Mouse (Mus musculus) ES-Bruce4 (cell line): ENCODE measurements around the gene E130308A19Rik. TPM values are rescaled to one million over a fixed set of nuclear protein-coding genes. Genes with fewer than 3 reads are reported as not detected.

Experiments used
- H3K27ac ChIP-seq: 2 replicates; pipeline ENCODE4 v1.5.1; 2012; ENCODE audit warnings: low read length, inconsistent platforms; ENCODE audit not compliant: insufficient read depth
- H3K27me3 ChIP-seq: 2 replicates; pipeline ENCODE4 v1.6.1; 2012; ENCODE audit warnings: mild to moderate bottlenecking, low read length, inconsistent platforms; ENCODE audit not compliant: control insufficient read depth, poor library complexity, insufficient read depth, severe bottlenecking
- H3K36me3 ChIP-seq: 2 replicates; pipeline ENCODE4 v1.6.1; 2012; ENCODE audit warnings: inconsistent platforms, mild to moderate bottlenecking, low read length, moderate library complexity; ENCODE audit not compliant: control insufficient read depth, poor library complexity, insufficient read depth, severe bottlenecking
- H3K4me1 ChIP-seq: one replicate; pipeline ENCODE4 v1.8.1; 2011; ENCODE audit warnings: low read length; ENCODE audit not compliant: control insufficient read depth, insufficient read depth
- H3K4me3 ChIP-seq: 2 replicates; pipeline ENCODE4 v1.5.1; 2011; ENCODE audit warnings: low read depth, mild to moderate bottlenecking, low read length
- H3K9ac ChIP-seq: 2 replicates; pipeline ENCODE4 v1.6.1; 2012; ENCODE audit warnings: low read depth, mild to moderate bottlenecking, inconsistent platforms; ENCODE audit not compliant: poor library complexity, severe bottlenecking
- H3K9me3 ChIP-seq: replicated peaks from 2 replicates; pipeline ENCODE4 v1.6.1; 2012; ENCODE audit warnings: mild to moderate bottlenecking, low read length, inconsistent platforms; ENCODE audit not compliant: control insufficient read depth, poor library complexity, insufficient read depth, severe bottlenecking
- CTCF ChIP-seq: IDR thresholded peaks from one replicate; pipeline ENCODE4 v1.8.1; 2011; ENCODE audit warnings: low read depth, low read length
- EP300 ChIP-seq: IDR thresholded peaks from 2 replicates; pipeline ENCODE4 v1.6.1; 2011; ENCODE audit warnings: low read depth, low read length; ENCODE audit not compliant: insufficient read depth
- POLR2A ChIP-seq: IDR thresholded peaks from one replicate; pipeline ENCODE4 v1.8.1; 2011; ENCODE audit warnings: low read length; ENCODE audit not compliant: insufficient read depth
- polyA plus RNA-seq: library from polyadenylated mRNA; stranded (reverse); fragments of >200 nt; gene quantifications from 2 replicates; pipeline ENCODE4 v1.2.4, GENCODE M21; 2011; ENCODE audit warnings: low read depth; ENCODE audit not compliant: missing spikeins, insufficient read depth, insufficient read length

The E130308A19Rik gene
- polyA plus RNA-seq, 1 experiment = 16.3 TPM

DNA sequence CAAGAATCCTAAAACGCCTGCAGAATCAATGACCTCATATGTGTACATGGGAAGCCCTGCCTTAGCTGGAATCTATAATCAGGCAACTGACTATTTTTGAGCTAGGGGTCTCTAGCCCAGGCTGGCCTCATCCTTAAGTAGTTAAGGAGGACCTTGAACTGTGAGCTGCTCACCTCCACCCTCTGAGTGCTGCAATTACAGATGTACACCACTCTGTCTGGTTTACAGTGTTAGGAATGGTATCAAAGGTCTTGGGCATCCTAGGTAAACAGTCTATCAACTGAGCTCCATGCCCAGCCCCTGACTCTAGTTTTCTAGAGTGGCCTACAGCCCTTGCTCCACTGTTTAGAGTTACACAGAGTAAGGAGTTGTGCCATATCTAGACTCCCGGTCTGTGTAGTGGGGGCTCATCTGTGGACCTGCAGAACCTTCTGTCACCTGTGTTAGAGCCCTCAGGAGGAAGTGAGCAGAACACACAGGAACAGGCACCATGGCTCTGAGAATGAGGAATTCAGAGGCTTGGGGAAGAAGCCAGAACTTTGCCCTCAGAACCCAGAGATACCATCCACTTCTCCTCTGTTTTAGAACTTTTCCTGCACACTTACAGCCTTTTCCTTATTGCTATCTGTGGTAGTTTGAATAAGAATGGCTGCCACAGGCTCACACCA lies 169.9 kb downstream of the E130308A19Rik start:
- H3K9me3 ChIP-seq = no peaks in the 10 kb centered on the region
- H3K4me3 ChIP-seq = no peak overlapping the region
- H3K36me3 ChIP-seq = no peaks in the 10 kb centered on the region
- H3K27ac ChIP-seq = no peak overlapping the region
- H3K9ac ChIP-seq = no peak overlapping the region
- no peaks in the 10 kb centered on the region for H3K4me1 ChIP-seq
- no peak for TF ChIP-seq POLR2A
- TF ChIP-seq EP300 = no peak
- no peak for TF ChIP-seq CTCF
- H3K27me3 ChIP-seq = no peaks in the 10 kb centered on the region

DNA sequence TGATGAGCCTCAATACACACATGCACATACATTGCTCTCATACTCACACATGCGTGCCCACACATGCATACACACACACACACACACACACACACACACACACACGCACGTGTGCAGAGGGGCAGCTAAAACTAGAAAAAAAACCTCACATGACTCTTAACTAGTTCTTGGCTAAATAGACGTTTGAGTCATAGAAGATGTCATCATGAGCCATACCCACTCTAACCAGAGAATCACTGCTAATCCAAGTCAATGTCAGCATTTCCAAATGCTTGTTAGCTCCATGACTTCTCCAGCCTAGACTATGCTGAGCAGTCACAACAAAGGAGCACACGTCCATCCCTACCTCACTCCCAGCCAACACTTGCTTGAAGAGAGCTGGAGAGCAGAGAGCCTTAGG lies 174.2 kb downstream of the E130308A19Rik start:
- no peak overlapping the region for H3K4me3 ChIP-seq
- no peak overlapping the region for H3K9ac ChIP-seq
- H3K9me3 ChIP-seq = no peaks in the 10 kb centered on the region
- H3K4me1 ChIP-seq = no peaks in the 10 kb centered on the region
- H3K27me3 ChIP-seq = no peaks in the 10 kb centered on the region
- TF ChIP-seq CTCF (no peak), EP300 (no peak), POLR2A (no peak)
- no peaks in the 10 kb centered on the region for H3K36me3 ChIP-seq
- no peak overlapping the region for H3K27ac ChIP-seq

DNA sequence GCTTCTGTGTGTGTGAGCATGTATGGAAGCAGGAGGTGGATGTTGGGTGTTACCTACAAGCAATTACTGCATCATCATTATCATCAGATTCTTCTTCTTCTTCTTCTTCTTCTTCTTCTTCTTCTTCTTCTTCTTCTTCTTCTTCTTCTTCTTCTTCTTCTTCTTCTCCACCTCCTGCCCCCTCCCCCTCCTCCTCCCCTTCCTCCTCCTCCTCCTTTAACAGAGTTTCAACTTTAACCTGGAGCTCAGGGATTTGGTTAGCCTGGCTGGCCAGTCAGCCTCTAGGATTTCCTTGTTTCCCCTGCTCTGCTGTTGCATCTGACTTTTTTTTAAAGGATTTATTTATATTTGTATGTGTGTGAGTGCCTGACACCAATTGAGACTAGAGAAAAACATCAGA lies 175.5 kb downstream of the E130308A19Rik start, which contains the start of gene Inip:
TSS of gene Inip (minus strand) at position 101 of the 400 bp plus-strand sequence.
- no peak within 1 kb of the TSS for H3K4me3 ChIP-seq
- H3K27me3 ChIP-seq = no peaks in the 10 kb centered on the region
- H3K9ac ChIP-seq = no peak within 1 kb of the TSS
- no peaks in the 10 kb centered on the region for H3K9me3 ChIP-seq
- no peaks in the 10 kb centered on the region for H3K4me1 ChIP-seq
- no peaks in the 10 kb centered on the region for H3K36me3 ChIP-seq
- TF ChIP-seq POLR2A = no peak
- TF ChIP-seq CTCF = no peak
- TF ChIP-seq EP300 = no peak
- no peak within 1 kb of the TSS for H3K27ac ChIP-seq

DNA sequence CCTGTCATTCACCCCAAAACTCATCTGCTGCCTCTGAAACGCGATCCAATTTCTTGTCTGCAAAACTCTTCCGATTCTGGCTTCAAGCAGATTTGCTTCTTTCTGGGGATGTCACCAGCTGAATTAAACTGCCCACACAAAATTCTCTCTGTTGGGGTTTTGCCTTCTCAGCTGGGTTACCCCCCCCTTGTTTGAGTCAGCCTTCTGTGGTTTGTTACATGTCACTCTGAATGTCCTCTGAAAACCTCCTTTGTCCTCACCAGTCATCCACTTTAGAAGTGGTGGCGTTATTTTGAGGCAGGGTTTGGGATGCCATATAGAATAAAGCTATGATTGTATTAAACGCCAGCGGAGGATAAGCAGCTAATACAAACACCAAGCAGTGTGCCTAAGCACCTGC lies 176.1 kb downstream of the E130308A19Rik start:
- no peaks in the 10 kb centered on the region for H3K27me3 ChIP-seq
- no peak overlapping the region for H3K9ac ChIP-seq
- no peak overlapping the region for H3K27ac ChIP-seq
- no peak for TF ChIP-seq POLR2A
- TF ChIP-seq CTCF = no peak
- TF ChIP-seq EP300 = no peak
- no peaks in the 10 kb centered on the region for H3K36me3 ChIP-seq
- H3K9me3 ChIP-seq = no peaks in the 10 kb centered on the region
- no peaks in the 10 kb centered on the region for H3K4me1 ChIP-seq
- H3K4me3 ChIP-seq = no peak overlapping the region

DNA sequence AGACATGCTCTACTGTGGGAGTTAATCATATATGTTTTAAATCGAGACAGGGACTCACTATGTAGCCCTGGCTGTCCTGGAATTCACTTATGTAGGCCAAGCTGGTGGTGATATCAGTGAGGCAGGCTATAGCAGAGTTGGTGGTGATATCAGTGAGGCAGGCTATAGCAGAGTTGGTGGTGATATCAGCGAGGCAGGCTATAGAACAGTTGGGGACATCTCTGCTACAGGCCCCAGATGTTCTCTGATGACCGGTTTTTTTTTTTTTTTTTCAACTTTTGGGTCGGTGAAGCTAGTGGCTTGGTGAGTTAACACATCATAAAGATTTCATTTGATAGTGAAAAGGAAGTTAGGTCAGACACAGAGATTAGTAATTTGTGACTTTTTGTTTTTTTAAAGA lies 176.8 kb downstream of the E130308A19Rik start:
- TF ChIP-seq EP300 (no peak), POLR2A (no peak), CTCF (no peak)
- H3K27me3 ChIP-seq = no peaks in the 10 kb centered on the region
- H3K36me3 ChIP-seq = no peaks in the 10 kb centered on the region

DNA sequence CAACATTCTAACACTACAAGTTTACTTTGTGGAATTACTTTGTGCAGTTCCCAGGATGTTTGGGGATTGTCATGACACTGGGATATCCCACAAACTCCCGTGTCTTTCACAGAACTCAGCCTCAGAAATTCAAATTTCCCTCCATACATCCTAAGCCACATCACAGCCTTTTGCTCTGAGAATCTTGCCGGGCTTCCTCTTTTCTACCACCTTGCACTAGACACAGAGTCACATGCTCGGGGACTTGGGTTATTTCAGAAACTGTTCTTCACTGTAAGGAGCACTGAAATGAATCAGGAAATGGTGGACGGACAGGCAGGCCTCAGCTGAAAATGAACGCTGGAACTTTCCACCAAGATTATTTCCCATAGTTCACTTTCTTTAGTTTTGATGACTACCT lies 177.3 kb downstream of the E130308A19Rik start:
- TF ChIP-seq EP300 (no peak), CTCF (no peak), POLR2A (no peak)
- Histone ChIP-seq H3K36me3 (no peaks in the 10 kb centered on the region), H3K27ac (no peak overlapping the region), H3K27me3 (no peaks in the 10 kb centered on the region), H3K4me1 (no peaks in the 10 kb centered on the region), H3K9me3 (no peaks in the 10 kb centered on the region), H3K9ac (no peak overlapping the region), H3K4me3 (no peak overlapping the region)

More for the DNA sequence above, 176.8 kb downstream of the E130308A19Rik start:
- no peak overlapping the region for H3K4me3 ChIP-seq
- H3K4me1 ChIP-seq = no peaks in the 10 kb centered on the region
- H3K27ac ChIP-seq = no peak overlapping the region
- H3K9ac ChIP-seq = no peak overlapping the region
- H3K9me3 ChIP-seq = no peaks in the 10 kb centered on the region
